Mouse (Mus musculus) CH12.LX (cell line): ENCODE measurements around the gene Rpl18.

Source experiments
- CTCF ChIP-seq, 2 experiments: IDR thresholded peaks in 1 of 2; conservative IDR thresholded peaks in 1 of 2; 2 replicates each; pipeline ENCODE4 v1.5.1; 2011 to 2012; ENCODE audit warnings: low read depth in 2 of 2, low read length in 2 of 2, improper control_type of control experiment in 1 of 2, inconsistent platforms in 1 of 2, mild to moderate bottlenecking in 1 of 2, moderate library complexity in 1 of 2
- EP300 ChIP-seq: IDR thresholded peaks from 2 replicates; pipeline ENCODE4 v1.6.1; 2011; ENCODE audit warnings: low read length, improper control_type of control experiment
- JUN ChIP-seq: IDR thresholded peaks from 2 replicates; pipeline ENCODE4 v1.6.1; 2011; ENCODE audit warnings: low read depth, mild to moderate bottlenecking, low read length, improper control_type of control experiment, moderate library complexity; ENCODE audit not compliant: insufficient read depth
- NRF1 ChIP-seq: IDR thresholded peaks from 2 replicates; pipeline ENCODE4 v1.6.1; 2014; ENCODE audit warnings: low read depth, mild to moderate bottlenecking, inconsistent platforms, low read length, improper control_type of control experiment, moderate library complexity
- POLR2A ChIP-seq: IDR thresholded peaks from 2 replicates; pipeline ENCODE4 v1.6.1; 2011; ENCODE audit warnings: low read depth, mild to moderate bottlenecking, improper control_type of control experiment, low read length
- SMC3 ChIP-seq: IDR thresholded peaks from 2 replicates; pipeline ENCODE4 v1.6.1; 2011; ENCODE audit warnings: low read depth, low read length, improper control_type of control experiment
- TBP ChIP-seq: conservative IDR thresholded peaks from 2 replicates; pipeline ENCODE4 v1.6.1; 2011; ENCODE audit warnings: low read depth, low read length, improper control_type of control experiment
- ZC3H11A ChIP-seq: IDR thresholded peaks from 2 replicates; pipeline ENCODE4 v1.6.1; 2012; ENCODE audit warnings: low read depth, mild to moderate bottlenecking, inconsistent platforms, low read length, improper control_type of control experiment
- ZKSCAN1 ChIP-seq: IDR thresholded peaks from 2 replicates; pipeline ENCODE4 v1.6.1; 2012; ENCODE audit warnings: low read depth, inconsistent platforms, low read length, improper control_type of control experiment, borderline replicate concordance
- ZMIZ1 ChIP-seq: IDR thresholded peaks from 2 replicates; pipeline ENCODE4 v1.6.1; 2012; ENCODE audit warnings: low read depth, mild to moderate bottlenecking, inconsistent platforms, low read length, improper control_type of control experiment
- ZNF384 ChIP-seq: IDR thresholded peaks from 2 replicates; pipeline ENCODE4 v1.6.1; 2012; ENCODE audit warnings: low read depth, low read length, improper control_type of control experiment, inconsistent platforms

DNA sequence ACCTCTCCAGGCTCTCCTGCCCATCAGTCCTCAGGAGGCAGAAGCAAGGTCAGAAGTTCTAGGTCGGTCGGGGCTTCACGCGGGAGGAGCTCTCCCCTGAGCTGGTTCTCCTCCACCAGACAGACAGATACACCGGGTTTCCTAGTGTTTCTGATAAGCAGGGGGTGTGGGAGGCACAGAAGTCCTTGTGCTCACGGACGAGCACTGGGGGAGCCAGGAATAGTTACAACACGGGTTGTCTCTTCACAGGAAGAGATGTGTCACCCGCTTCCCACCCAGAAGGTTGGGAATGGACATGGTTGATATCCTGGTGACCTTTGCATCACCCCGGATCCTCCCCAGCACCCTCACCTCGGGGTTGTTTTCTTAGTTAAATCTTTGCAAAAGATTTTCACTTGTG, 25.5 kb upstream of the Rpl18 start:
- TF ChIP-seq POLR2A (no peak), CTCF (conservative IDR thresholded peaks at IDR 0.05 in 1 of 2, IDR thresholded peaks at IDR 0.05 in 1 of 2; ENCODE audit: low read depth in 2 of 2, low read length in 2 of 2) (no peak), ZNF384 (no peak), EP300 (no peak), TBP (no peak), NRF1 (no peak), ZKSCAN1 (no peak), ZC3H11A (no peak), ZMIZ1 (no peak), SMC3 (no peak), JUN (no peak)
